Mouse (Mus musculus) CH12.LX (cell line): Measurements from ENCODE around the gene Tmem81. TPM values are rescaled to one million over a fixed set of nuclear protein-coding genes. Genes with fewer than 3 reads are reported as not detected.

Source experiments
- DNase-seq: peaks from one replicate; pipeline ENCODE4 v3.0.0-alpha.2; 2013; ENCODE audit errors: extremely low read depth
- H3K27ac ChIP-seq: 2 replicates; pipeline ENCODE4 v1.5.1; 2012; ENCODE audit warnings: low read depth, mild to moderate bottlenecking, control low read depth, moderate library complexity; ENCODE audit not compliant: insufficient read depth
- H3K27me3 ChIP-seq: replicated peaks from 2 replicates; pipeline ENCODE3; 2012; ENCODE audit warnings: inconsistent platforms
- H3K36me3 ChIP-seq, 2 experiments: replicated peaks in 1 of 2; 2 replicates each; pipeline versions ENCODE3 to v1.6.1; 2012; ENCODE audit warnings: inconsistent platforms in 1 of 2, low read length in 1 of 2, mild to moderate bottlenecking in 1 of 2, mixed read lengths in 1 of 2, moderate library complexity in 1 of 2; ENCODE audit not compliant: control insufficient read depth in 1 of 2, insufficient read depth in 1 of 2
- H3K4me1 ChIP-seq, 2 experiments: 2 replicates each; pipeline ENCODE4 v1.6.1; 2012; ENCODE audit warnings: inconsistent platforms in 1 of 2, moderate library complexity in 1 of 2; ENCODE audit not compliant: insufficient read depth in 2 of 2, control insufficient read depth in 1 of 2
- H3K4me2 ChIP-seq: 2 replicates; pipeline ENCODE4 v1.6.1; 2012; ENCODE audit warnings: low read depth, mild to moderate bottlenecking, control low read depth; ENCODE audit not compliant: poor library complexity, insufficient read depth, severe bottlenecking
- H3K4me3 ChIP-seq, 3 experiments: fragments of 150-350 bp in 1 of 3; sonication (generic) in 1 of 3; replicated peaks in 1 of 3; 2 replicates each; pipeline versions ENCODE3 to v1.5.1; 2011 to 2012; ENCODE audit warnings: low read depth in 2 of 3, low read length in 2 of 3, mild to moderate bottlenecking in 2 of 3, moderate library complexity in 2 of 3, control low read depth in 1 of 3, improper control_type of control experiment in 1 of 3, inconsistent platforms in 1 of 3, mixed read lengths in 1 of 3; ENCODE audit not compliant: poor library complexity in 1 of 3
- H3K79me2 ChIP-seq: replicated peaks from 2 replicates; pipeline ENCODE4 v1.6.1; 2012; ENCODE audit warnings: mild to moderate bottlenecking, moderate library complexity; ENCODE audit not compliant: control insufficient read depth, poor library complexity, insufficient read depth, severe bottlenecking; ENCODE audit errors: extremely low read depth
- H3K9ac ChIP-seq: 2 replicates; pipeline ENCODE4 v1.6.1; 2012; ENCODE audit warnings: low read depth, mild to moderate bottlenecking, control low read depth, moderate library complexity; ENCODE audit not compliant: insufficient read depth
- H3K9me3 ChIP-seq: replicated peaks from 2 replicates; pipeline ENCODE3; 2012; ENCODE audit warnings: low read length, inconsistent platforms, mixed read lengths
- CHD1 ChIP-seq: IDR thresholded peaks from 2 replicates; pipeline ENCODE4 v1.6.1; 2012; ENCODE audit warnings: low read depth, low read length, improper control_type of control experiment, inconsistent platforms
- EP300 ChIP-seq: IDR thresholded peaks from 2 replicates; pipeline ENCODE4 v1.6.1; 2011; ENCODE audit warnings: low read length, improper control_type of control experiment
- GABPA ChIP-seq: IDR thresholded peaks from 2 replicates; pipeline ENCODE4 v1.6.1; 2012; ENCODE audit warnings: low read depth, low read length, improper control_type of control experiment, inconsistent platforms; ENCODE audit not compliant: insufficient replicate concordance
- JUN ChIP-seq: IDR thresholded peaks from 2 replicates; pipeline ENCODE4 v1.6.1; 2011; ENCODE audit warnings: low read depth, mild to moderate bottlenecking, low read length, improper control_type of control experiment, moderate library complexity; ENCODE audit not compliant: insufficient read depth
- NELFE ChIP-seq: IDR thresholded peaks from 2 replicates; pipeline ENCODE4 v1.6.1; 2011; ENCODE audit warnings: low read depth, low read length, improper control_type of control experiment
- POLR2AphosphoS2 ChIP-seq: IDR thresholded peaks from 2 replicates; pipeline ENCODE4 v1.6.1; 2011; ENCODE audit warnings: low read depth, low read length, improper control_type of control experiment
- UBTF ChIP-seq: IDR thresholded peaks from 2 replicates; pipeline ENCODE4 v1.6.1; 2012; ENCODE audit warnings: low read depth, mild to moderate bottlenecking, inconsistent platforms, low read length, improper control_type of control experiment, moderate library complexity
- ZMIZ1 ChIP-seq: IDR thresholded peaks from 2 replicates; pipeline ENCODE4 v1.6.1; 2012; ENCODE audit warnings: low read depth, mild to moderate bottlenecking, inconsistent platforms, low read length, improper control_type of control experiment
- dilution Hi-C: fragments of 300-500 bp; cut with MboI; formaldehyde crosslinking; loops from 2 replicates; pipeline ENCODE4 v1.14.3; 2020; ENCODE audit warnings: low sequenced_read_pairs; ENCODE audit not compliant: extremely low pct_unique_long_range_greater_than_20kb, extremely low pct_ligation_motif_present
- in situ Hi-C: fragments of 300-500 bp; cut with MboI; formaldehyde crosslinking; loops from 3 replicates; pipeline ENCODE4 v1.14.3; 2019; ENCODE audit warnings: low sequenced_read_pairs, low pct_ligation_motif_present, low pct_unique_long_range_greater_than_20kb, mixed read lengths
- polyA plus RNA-seq: library from polyadenylated mRNA; unstranded; fragments of >175 nt; gene quantifications from 2 replicates; pipeline ENCODE4 v1.2.1, GENCODE M21; 2012; ENCODE audit warnings: low read depth; ENCODE audit not compliant: insufficient read length
- total RNA-seq, 2 experiments: library from RNA; depleted of rRNA; stranded (reverse); fragments of 300-350 nt in 1 of 2; fragments of >200 nt in 1 of 2; gene quantifications; 2 replicates each; pipeline ENCODE4 v1.2.3; 2012 to 2014

Gene Tmem81
- total and polyA plus RNA-seq, 3 experiments = 2.2 to 3.3 (median 2.8) TPM

- TF ChIP-seq POLR2AphosphoS2 (no peak), ZMIZ1 (no peak), GABPA (no peak), EP300 (no peak)
- dilution Hi-C loops = no loop called here
- H3K36me3 ChIP-seq = peaks cover 25 to 51% of the 10 kb centered on the region in 2 experiments
- no peak overlapping the region for H3K4me3 ChIP-seq
- H3K27ac ChIP-seq = no peak overlapping the region
- no peaks in the 10 kb centered on the region for H3K4me1 ChIP-seq
- H3K79me2 ChIP-seq = no peaks in the 10 kb centered on the region
- H3K4me2 ChIP-seq = no peak overlapping the region
- in situ Hi-C loops = no loop called here
- peaks cover 12% of the 10 kb centered on the region for H3K27me3 ChIP-seq
- DNase-seq = no peak
- H3K9me3 ChIP-seq = no peaks in the 10 kb centered on the region
- H3K9ac ChIP-seq = no peak overlapping the region
Observed at GRCm38 (mm10) chr1:132509771-132510170, 3.7 kb downstream of the Tmem81 start.

DNA sequence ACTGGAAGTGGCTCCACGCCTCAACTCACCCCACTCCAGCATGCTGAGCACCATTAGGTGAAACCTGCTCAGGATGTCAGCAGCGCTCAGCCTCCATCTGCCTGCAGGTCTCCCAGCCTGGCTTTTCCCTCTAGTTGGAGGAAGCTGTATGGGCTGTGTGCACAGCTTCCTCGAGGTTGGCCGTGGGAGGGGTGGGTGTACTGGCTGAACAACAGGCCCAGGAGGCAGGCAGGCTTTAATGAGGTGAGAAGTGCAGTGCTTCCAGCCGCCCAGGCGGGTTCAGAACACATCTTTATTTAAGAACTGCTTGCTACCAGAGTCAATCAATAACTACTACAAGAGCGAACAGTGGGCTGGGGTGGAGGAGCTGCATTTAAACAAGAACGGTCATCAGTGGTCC, 5.5 kb downstream of the Tmem81 start:
- Histone ChIP-seq H3K4me3 (no peak overlapping the region), H3K27me3 (peaks cover 16% of the 10 kb centered on the region), H3K36me3 (peaks cover 15 to 33% of the 10 kb centered on the region in 2 experiments), H3K27ac (no peak overlapping the region), H3K4me1 (no peaks in the 10 kb centered on the region), H3K79me2 (no peaks in the 10 kb centered on the region)
- in situ Hi-C loops = no loop called here
- TF ChIP-seq GABPA (no peak), NELFE (no peak), CHD1 (no peak), JUN (no peak)
- TF ChIP-seq, all 38 proteins: peak for 0
- Histone ChIP-seq H3K9me3 (no peaks in the 10 kb centered on the region), H3K9ac (no peak overlapping the region), H3K4me2 (no peak overlapping the region)
- dilution Hi-C loops = no loop called here
- DNase-seq = no peak

DNA sequence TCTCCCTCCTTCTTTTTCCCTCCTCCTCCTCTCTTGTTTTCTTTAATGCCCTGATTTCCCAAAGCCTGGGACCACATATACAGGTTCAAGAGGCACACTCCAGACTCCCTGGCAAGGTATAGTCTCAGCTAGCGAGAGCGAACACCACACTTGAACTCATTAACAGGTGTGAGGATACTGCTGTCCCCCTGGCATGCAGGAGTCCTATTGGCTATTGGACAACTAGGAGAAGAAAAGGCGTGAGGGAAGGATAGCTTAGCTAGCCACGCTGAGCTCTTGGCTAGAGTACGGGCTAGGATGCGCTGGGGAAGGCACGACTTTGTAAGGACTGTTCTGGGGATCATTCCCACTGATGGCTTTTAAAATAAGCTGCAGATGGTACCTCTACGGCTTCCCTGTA, 6.1 kb downstream of the Tmem81 start:
- H3K4me3 ChIP-seq = no peak overlapping the region
- no peak overlapping the region for H3K27ac ChIP-seq
- no peak overlapping the region for H3K4me2 ChIP-seq
- peaks cover 21% of the 10 kb centered on the region for H3K27me3 ChIP-seq
- H3K79me2 ChIP-seq = no peaks in the 10 kb centered on the region
- H3K4me1 ChIP-seq = no peaks in the 10 kb centered on the region
- no peak overlapping the region for H3K9ac ChIP-seq
- H3K36me3 ChIP-seq = peaks cover 13 to 27% of the 10 kb centered on the region in 2 experiments
- no peak for TF ChIP-seq UBTF
- H3K9me3 ChIP-seq = no peaks in the 10 kb centered on the region
- dilution Hi-C loops = no loop called here
- DNase-seq = no peak
- in situ Hi-C loops = no loop called here
